Mouse (Mus musculus) embryonic fibroblast, embryonic 13.5 days (primary cell): ENCODE measurements around the gene 4930502E18Rik.

ENCODE experiments used
- CTCF ChIP-seq: IDR thresholded peaks from 2 replicates; pipeline ENCODE4 v1.5.1; 2011; ENCODE audit warnings: mild to moderate bottlenecking, control low read depth, low read length, moderate library complexity, borderline replicate concordance; ENCODE audit not compliant: insufficient read depth
- POLR2A ChIP-seq: IDR thresholded peaks from 2 replicates; pipeline ENCODE4 v1.6.1; 2011; ENCODE audit warnings: low read depth, mild to moderate bottlenecking, control low read depth, low read length, moderate library complexity

DNA sequence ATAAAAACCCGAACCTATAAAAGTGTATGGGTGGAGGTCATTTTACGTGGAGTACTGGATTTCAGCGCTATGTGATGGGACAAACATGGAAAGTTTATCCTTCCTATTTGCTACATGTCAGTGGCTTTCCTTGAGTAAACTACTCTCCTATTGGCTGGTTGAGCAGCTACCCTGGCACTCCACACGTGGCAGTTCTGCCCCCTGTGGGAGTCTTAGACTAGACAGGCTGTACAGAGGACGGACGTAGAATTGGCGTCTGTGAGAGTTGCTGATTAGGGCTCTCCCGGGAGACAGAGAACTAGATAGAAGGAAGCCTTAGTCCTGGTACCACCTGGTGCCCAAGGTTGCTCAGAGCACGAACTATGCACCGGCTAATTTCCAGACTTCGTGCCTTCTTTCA lies at the start of gene 4930502E18Rik:
- TF ChIP-seq POLR2A (no peak), CTCF (no peak)
